Mouse (Mus musculus) kidney, adult 2 months (tissue): Measurements from ENCODE around the gene Pdrg1.

Experiments
- CTCF ChIP-seq: fragments of 200-500 bp; conservative IDR thresholded peaks from 2 replicates; pipeline ENCODE4 v1.5.1; 2011; ENCODE audit warnings: low read depth, mild to moderate bottlenecking, control low read depth, low read length, moderate library complexity, mixed read lengths; ENCODE audit not compliant: insufficient read depth, insufficient read length
- POLR2A ChIP-seq: fragments of 200-500 bp; IDR thresholded peaks from one replicate; pipeline ENCODE4 v1.6.1; 2011; ENCODE audit warnings: low read depth, low read length, control low read depth

DNA sequence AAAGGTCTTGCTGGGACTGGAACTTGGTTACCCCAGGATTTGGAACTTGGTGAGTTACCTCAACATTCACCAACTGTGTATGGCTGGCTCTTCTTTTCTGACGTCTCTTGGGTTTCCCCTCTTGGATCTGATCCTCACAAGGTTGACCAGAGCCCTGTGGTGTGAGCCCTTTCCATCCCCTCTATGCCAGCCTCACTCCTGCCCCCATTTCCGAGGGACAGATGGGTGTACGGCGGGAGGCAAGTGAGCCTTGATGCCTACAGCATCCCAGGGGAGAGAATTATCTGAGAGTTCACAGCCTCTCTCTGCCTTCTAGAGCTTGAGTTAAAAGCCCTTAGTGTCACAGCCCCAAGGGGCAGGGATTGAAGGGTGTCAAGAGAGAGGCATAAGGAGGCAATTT is 12.3 kb upstream of the Pdrg1 start:
- TF ChIP-seq POLR2A (no peak), CTCF (no peak)
